Mouse (Mus musculus): ENCODE results near the gene Cdh22.

Cdh22 gene

GRCm38 (mm10) chr2:165089470-165089869 is 145.2 kb downstream of the Cdh22 start:
- 64% methylated on average over 14 of the region's 14 CpGs for WGBS

- WGBS: 88% methylated on average over 4 of the region's 4 CpGs
Measured at GRCm38 (mm10) chr2:165086634-165087033, 148.0 kb downstream of the Cdh22 start.

DNA sequence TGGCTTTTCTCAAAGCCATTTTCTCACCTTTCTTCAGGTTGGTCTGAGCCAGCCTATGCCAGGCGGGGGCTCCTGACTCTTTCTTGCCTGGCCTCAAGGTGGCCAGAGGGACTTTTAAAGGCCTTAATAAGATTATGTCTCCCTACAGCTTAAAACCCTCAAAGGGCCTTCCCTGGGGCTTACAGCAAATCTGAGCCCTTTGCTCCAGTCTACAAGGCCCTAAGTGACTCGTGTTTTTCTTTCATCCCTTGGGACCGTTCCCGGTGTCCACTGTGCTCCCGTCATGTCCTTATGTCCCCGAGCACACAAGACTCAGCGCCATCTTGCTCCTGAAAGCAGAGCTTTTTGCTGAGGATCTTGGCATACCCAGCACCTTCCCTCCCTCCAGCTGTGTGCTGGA is 153.4 kb downstream of the Cdh22 start:
- WGBS: 35% methylated on average over 7 of the region's 7 CpGs

DNA sequence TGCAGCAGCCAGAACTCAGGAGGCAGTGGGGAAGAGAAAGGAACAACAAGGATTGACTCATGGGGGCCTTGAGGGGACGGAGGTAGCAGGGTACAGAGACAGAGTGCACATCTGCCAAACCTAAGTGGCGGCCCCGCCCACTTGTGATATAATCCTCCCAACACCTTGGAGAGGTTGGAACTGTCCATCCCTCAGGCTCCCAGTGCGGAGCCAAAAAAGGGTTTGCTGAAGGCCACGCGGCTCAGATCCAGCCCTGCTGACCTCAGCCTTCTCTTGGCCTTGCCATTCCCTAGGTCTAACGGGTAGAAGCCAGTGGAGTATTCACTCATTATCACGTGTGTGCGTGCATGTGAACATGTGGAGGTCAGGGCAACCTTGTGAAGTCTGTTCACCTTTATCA is 154.0 kb downstream of the Cdh22 start:
- WGBS: 63% methylated on average over 9 of the region's 9 CpGs

GRCm38 (mm10) chr2:165078605-165079004 is 156.0 kb downstream of the Cdh22 start:
- 32% methylated on average over 10 of the region's 10 CpGs for WGBS

DNA sequence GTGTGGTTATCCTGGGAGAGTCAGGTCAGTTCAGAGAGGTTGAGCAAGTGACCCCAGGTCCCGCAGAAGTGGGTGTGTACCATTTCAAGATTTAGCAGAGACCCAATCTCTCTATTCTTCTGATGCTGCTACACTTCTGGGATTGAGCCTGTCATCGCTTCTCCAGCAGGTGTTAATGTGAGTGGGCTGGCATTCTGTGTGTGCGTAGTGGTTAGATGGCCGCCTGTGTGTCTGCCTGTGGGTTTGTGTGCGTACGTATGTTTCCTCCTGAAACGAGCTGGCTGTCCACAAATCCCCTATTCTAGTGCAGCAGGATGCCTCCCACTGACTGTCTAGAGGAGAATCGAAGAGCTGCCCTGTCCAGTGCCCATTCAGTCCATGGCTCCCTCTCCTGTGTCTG is 156.6 kb downstream of the Cdh22 start:
- 47% methylated on average over 8 of the region's 8 CpGs for WGBS

DNA sequence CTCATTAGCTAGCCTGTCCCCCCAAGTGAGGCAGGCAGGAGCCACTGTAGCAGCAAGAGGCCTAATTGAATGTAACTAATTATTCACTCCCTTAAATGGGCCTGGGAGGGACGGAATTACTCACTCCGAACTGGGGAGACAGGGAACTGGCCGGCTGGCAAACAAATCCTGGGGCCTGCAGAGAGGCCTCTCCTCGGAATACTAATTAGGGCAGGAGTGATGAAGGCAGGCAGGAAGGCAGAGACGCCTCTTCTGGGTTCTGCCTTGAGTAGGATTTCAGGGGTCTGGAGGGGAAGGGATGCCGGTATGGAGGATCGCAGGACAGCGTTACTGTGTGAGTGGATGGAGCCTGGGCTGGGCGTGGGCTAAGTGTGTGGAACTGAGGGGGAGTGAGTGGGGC is 157.6 kb downstream of the Cdh22 start:
- WGBS: 45% methylated on average over 9 of the region's 9 CpGs

DNA sequence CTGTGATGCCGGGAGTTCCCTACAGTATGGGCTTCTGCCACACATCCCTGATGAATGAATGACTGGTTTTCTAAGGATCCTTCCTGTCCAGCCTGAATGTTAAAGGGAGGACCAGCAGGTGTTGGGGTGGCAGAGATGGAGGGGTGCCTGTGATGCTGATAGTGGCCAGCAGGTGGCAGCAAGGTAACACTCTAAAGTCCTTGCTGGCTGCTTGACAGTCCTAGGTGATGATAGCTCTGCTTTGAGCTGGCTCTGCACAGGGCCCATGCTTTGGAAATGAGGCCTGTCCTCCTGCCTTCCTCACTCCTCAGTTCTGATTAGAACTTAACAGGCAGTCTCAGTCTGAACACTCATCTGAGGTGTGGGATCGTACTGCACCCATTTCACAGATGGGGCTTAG is 159.7 kb downstream of the Cdh22 start:
- WGBS: 43% methylated on average over 2 of the region's 2 CpGs

GRCm38 (mm10) chr2:165074081-165074884 is 160.4 kb downstream of the Cdh22 start:
- WGBS: 19% methylated on average over 11 of the region's 11 CpGs

DNA sequence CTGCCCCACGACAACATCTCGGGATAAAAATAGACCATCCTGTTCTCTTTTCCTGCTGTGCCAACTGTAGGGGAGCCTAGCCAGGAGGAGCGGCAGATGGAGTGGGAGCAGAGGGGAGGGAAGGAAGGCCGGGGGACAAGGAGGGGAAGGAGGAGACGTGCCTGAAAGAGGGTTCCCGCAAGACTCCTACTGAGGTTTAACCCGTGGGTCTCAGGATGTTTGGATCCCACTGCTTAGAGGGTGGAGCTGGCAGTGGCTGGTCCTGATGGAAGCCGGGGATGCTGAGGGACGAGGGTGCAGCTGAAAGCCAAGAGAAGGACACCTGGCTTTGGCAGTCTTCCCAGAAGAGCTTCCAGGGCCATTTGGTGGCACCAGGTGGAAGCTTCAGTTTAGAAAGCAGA is 161.3 kb downstream of the Cdh22 start:
- WGBS: 9% methylated on average over 9 of the region's 9 CpGs

- 27% methylated on average over 23 of the region's 23 CpGs for WGBS
Measured at GRCm38 (mm10) chr2:165070096-165070816, 164.4 kb downstream of the Cdh22 start.

- 44% methylated on average over 2 of the region's 2 CpGs for WGBS
Measured at GRCm38 (mm10) chr2:165068806-165069205, 165.8 kb downstream of the Cdh22 start.

DNA sequence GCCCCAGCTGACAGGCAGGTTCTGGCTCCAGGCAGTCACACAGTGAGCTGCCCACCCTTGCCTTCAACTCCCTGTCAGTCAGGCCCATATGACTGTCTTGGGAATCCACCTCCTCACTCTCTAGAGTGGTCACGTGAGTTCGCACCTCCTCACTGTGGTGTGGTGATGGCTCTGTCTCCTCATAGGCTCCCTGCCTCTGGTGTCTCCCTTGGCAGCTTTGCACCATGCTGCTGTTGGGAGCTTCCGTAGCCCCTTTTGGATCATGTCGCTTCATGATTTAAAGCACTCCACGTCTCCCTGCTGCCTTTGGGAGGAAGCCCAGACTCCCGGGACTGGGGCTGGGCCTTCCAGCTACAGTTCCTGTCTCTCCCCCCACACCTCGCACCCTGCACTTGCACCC is 170.2 kb downstream of the Cdh22 start:
- 28% methylated on average over 7 of the region's 7 CpGs for WGBS

DNA sequence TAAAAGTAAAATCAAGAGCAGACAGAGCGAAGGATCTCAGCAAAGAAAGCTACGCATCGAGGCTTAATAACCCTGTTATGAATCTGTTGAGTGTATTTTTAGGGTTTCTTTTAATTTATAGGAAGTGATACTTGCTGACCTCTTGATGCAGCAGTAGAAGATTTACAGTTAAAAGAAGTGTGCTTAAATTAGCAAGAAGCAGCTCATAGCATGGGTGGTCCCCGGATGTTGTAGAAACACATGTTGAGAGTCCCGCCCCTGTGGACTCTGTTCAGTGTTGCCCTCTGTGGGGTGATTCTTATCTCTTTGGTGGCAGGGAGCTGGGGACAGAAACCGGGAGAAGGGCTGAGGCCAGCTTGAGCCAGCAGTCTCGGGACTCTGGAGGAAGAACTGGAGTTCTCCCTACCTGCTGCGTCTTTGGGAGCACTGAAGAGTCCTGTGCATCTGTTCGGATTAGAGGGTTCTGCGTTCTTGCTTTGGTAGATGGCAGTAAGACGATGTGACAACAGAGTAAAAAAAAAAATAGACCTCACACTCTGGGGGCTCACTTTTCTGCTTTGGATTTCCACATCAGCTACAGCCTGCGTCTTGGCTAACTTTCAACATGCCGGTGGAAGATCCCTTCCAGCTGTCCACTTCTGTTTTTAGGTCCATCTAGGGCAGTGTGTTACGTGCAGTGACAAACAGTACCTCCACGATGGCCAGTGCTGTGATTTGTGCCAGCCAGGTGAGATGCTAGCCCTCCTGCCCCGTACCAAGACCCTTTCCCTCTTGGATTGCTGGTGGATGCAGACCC is 172.8 kb downstream of the Cdh22 start:
- WGBS: 77% methylated on average over 16 of the region's 16 CpGs
